Mouse (Mus musculus) liver, adult 2 months (tissue): ENCODE results near the gene Tle6.

Experiments
- CTCF ChIP-seq: fragments of 200-500 bp; IDR thresholded peaks from 2 replicates; pipeline ENCODE4 v1.5.1; 2011; ENCODE audit warnings: low read depth, low read length, control low read depth
- POLR2A ChIP-seq: fragments of 200-500 bp; IDR thresholded peaks from 2 replicates; pipeline ENCODE4 v1.6.1; 2011; ENCODE audit warnings: low read length, control low read depth; ENCODE audit not compliant: insufficient read depth; ENCODE audit errors: extremely low read depth

GRCm38 (mm10) chr10:81599630-81600029, 1.2 kb downstream of the Tle6 start:
- TF ChIP-seq POLR2A (no peak), CTCF (no peak)
